Mouse (Mus musculus) G1E-ER4 (cell line): ENCODE data around the gene Ralgps2. TPM values are rescaled to one million over a fixed set of nuclear protein-coding genes. Genes with fewer than 3 reads are reported as not detected.

ENCODE experiments used
- GATA1 ChIP-seq: IDR thresholded peaks from one replicate; pipeline ENCODE4 v1.8.0; 2012; ENCODE audit warnings: low read length, inconsistent platforms
- polyA plus RNA-seq: library from polyadenylated mRNA; stranded (reverse); fragments of >175 nt; gene quantifications from 2 replicates; pipeline ENCODE4 v1.2.3, GENCODE M21; 2012

The Ralgps2 gene
- polyA plus RNA-seq, 1 experiment: 26.5 TPM

DNA sequence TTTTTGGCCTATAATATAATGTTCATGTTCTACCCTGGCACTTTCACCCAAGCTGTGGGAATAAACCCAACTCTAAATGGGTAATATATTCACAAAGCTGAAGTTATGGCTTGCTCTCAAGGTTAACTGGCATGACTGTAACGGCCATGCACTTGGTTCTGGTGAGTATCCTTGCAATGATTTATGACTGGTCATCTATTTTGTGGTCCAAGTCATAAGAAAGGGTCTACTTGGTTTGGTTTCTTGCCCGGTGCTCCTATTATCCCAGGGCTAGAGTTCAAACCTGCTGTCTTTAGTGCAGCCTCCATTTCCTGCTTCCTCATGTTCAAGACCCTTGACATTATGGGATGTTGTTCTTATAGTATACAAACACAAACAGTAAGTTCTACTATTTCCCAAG, 54.6 kb downstream of the Ralgps2 start:
- TF ChIP-seq GATA1: no peak

DNA sequence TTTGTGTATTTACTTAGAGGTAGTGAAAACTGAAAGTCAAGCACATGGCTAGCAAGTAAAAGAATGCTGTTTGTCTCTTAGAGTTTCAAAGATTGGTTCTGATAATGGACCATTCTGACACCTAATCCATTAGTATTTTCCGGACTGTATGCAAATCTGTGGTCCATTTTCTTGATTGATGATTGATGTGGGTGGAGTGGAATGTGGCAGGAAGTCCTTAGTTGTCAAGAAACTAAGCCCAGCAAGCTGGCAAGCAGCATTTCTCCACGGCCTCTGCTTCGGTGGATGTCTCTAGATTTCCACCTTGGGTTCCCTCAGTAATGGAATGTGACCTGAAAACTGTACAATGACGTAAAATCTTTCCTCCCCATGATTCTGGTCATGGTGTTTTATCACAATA, 68.8 kb downstream of the Ralgps2 start:
- no peak for TF ChIP-seq GATA1

DNA sequence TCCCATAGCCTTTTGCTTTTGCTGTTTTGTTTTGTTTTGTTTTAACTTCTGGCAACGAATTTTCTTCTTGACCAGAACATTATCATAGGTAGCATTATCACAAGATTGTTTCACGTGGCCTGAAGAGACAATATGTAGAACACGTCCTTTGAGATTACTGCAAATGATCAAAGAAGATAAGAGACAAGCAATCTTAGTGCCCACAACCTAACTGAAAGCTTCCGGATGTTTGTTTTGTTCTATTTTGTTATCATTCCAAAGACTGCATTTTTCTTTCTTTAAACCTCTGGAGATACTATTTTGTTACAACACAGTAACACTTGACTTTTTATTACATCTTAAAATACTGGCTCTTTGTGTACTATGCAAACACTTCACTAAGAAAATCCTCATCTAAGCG, 69.4 kb downstream of the Ralgps2 start:
- TF ChIP-seq GATA1: no peak

DNA sequence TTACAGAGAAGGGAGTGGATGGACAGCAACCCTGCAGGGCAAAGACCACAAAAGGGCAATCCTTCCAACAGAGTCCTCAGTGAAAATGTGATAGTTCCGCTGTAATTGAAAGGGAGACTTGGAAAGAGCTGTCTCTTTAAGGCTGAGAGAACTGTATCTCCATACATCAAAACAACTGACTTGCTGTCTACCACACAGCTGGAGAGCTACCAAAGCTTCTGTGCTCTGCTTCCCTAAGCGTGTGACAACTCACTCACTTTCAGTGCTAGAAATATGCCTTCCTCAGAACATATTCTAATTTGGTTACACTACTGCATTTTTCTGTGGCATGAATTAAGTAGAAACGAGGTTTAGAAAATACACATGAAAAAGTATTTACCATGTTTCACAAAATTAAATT, 75.2 kb downstream of the Ralgps2 start:
- no peak for TF ChIP-seq GATA1

GRCm38 (mm10) chr1:156863726-156864125, 75.7 kb downstream of the Ralgps2 start:
- TF ChIP-seq GATA1: no peak

GRCm38 (mm10) chr1:156861475-156862043, 77.9 kb downstream of the Ralgps2 start:
- TF ChIP-seq GATA1: peak; percentile 62

DNA sequence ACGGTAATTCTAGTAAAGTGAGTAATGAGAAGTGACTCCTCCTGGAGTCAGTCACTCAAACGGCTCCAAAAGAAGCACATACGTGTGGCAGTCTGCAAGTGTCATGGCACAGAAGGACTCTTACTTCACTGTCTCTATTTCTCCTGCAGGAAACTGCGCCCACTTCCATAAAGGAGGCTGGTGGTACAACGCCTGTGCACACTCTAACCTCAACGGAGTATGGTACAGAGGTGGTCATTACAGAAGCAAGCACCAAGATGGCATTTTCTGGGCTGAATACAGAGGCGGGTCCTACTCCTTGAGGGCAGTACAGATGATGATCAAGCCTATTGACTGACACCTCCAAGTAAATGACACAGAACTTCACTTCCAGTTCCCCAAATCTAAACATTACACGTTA, 79.2 kb downstream of the Ralgps2 start:
- no peak for TF ChIP-seq GATA1

- TF ChIP-seq GATA1: no peak
Observed at GRCm38 (mm10) chr1:156859711-156860250, 79.6 kb downstream of the Ralgps2 start.

DNA sequence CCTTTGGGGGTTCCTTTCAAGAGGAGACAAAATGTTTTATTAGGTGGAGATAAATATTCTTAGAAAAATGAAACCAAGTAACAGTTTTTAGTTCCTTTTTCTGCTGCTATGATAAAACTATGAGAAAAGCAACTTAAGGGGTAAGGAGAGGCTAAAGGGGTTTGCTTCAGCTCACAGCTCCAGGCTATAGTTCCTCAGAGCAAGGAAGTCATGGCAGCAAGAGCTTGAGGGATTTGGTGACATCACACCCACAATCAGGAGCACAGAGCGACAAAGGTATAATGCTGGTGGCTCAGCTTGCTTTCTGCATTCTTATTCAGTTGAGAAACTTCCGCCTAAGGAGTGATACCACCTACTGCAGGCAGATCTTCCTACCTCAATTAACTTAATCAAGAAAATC, 80.3 kb downstream of the Ralgps2 start:
- no peak for TF ChIP-seq GATA1

DNA sequence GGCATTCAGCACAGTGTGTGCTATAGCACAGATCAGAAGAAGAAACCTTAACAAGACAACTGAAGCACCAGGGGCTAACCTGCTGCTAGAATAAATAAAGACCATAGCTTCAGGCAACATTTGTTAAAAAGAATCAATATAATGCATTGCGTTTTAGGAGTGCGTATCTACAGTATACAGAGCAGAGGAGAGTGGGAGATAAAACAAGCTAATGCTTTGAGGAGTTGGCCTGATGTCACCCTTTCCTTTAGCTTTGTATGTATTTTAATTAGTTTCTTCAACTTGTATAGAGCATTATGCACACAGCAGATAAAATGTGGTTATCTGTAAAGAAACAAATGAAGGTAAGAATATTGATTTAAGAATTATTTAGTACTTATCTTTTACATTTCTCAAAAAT, 82.8 kb downstream of the Ralgps2 start:
- no peak for TF ChIP-seq GATA1

DNA sequence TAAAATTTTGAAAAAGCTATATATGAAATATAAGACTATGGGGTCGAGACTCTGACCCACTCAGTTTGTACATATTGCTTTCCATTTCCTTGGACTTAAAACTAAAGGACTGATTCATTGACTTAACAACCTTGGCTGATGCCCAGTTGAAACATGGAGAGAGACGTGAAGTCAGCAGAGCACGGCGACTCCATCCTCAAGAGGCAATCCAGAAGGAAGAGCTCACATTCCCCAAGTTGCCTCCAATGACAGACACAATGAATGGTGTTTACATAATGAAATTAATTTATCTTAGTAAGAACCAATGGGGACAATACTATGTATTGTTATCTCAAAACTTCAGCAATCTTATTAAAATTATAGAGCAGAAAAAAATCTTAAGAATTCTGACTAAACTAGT, 84.9 kb downstream of the Ralgps2 start:
- TF ChIP-seq GATA1: no peak

- TF ChIP-seq GATA1: no peak
Observed at GRCm38 (mm10) chr1:156852872-156853271, 86.6 kb downstream of the Ralgps2 start.

- no peak for TF ChIP-seq GATA1
Observed at GRCm38 (mm10) chr1:156852409-156852808, 87.0 kb downstream of the Ralgps2 start.

- no peak for TF ChIP-seq GATA1
Observed at GRCm38 (mm10) chr1:156847098-156847497, 92.3 kb downstream of the Ralgps2 start.

GRCm38 (mm10) chr1:156841625-156842339, 97.6 kb downstream of the Ralgps2 start:
- no peak for TF ChIP-seq GATA1

- TF ChIP-seq GATA1: no peak
Observed at GRCm38 (mm10) chr1:156838695-156839094, 100.7 kb downstream of the Ralgps2 start.

- TF ChIP-seq GATA1: no peak
Observed at GRCm38 (mm10) chr1:156838177-156838576, 101.2 kb downstream of the Ralgps2 start, which contains the start of gene Angptl1. TSS of gene Angptl1 (plus strand) at chr1:156838562.
